Mouse (Mus musculus) cortical plate, adult 2 months (tissue): ENCODE results near the gene Mrpl21.

Experiments
- CTCF ChIP-seq: fragments of 200-500 bp; IDR thresholded peaks from 2 replicates; pipeline ENCODE4 v1.5.1; 2011; ENCODE audit warnings: mild to moderate bottlenecking, control low read depth, low read length; ENCODE audit not compliant: insufficient read depth; ENCODE audit errors: extremely low read depth
- POLR2A ChIP-seq: fragments of 200-500 bp; IDR thresholded peaks from 2 replicates; pipeline ENCODE4 v1.6.1; 2011; ENCODE audit warnings: mild to moderate bottlenecking, low read length, control low read depth; ENCODE audit not compliant: insufficient read depth; ENCODE audit errors: extremely low read depth

GRCm38 (mm10) chr19:3275744-3276365 is 6.8 kb upstream of the Mrpl21 start:
- TF ChIP-seq CTCF, result no peak
- TF ChIP-seq POLR2A, result no peak
